Mouse (Mus musculus) kidney, adult 11 months (tissue): ENCODE measurements around the gene H3f3b.
A peak's percentile ranks its signal among the peaks of the same experiment; 100 is the strongest.

Experiments
- DNase-seq: peaks from one replicate; pipeline ENCODE4 v3.0.0; 2022

H3f3b gene

GRCm38 (mm10) chr11:116027756-116028155, at the start of gene H3f3b:
Gene H3f3b (minus strand): TSS chr11:116027962.
- peak; percentile 40 for DNase-seq

- no peak for DNase-seq
Measured at GRCm38 (mm10) chr11:116076836-116077235, 49.1 kb upstream of the H3f3b start.

- DNase-seq: no peak
Measured at GRCm38 (mm10) chr11:116076266-116076540, 48.4 kb upstream of the H3f3b start.

- DNase-seq: no peak
Measured at GRCm38 (mm10) chr11:116075539-116076265, 47.9 kb upstream of the H3f3b start.

- DNase-seq: no peak
Measured at GRCm38 (mm10) chr11:116074436-116074991, 46.8 kb upstream of the H3f3b start.

GRCm38 (mm10) chr11:116072608-116073007, 44.8 kb upstream of the H3f3b start:
- no peak for DNase-seq

GRCm38 (mm10) chr11:116071510-116071909, 43.7 kb upstream of the H3f3b start:
- DNase-seq: no peak

GRCm38 (mm10) chr11:116065345-116065744, 37.6 kb upstream of the H3f3b start:
- DNase-seq: no peak

- no peak for DNase-seq
Measured at GRCm38 (mm10) chr11:116064187-116064867, 36.6 kb upstream of the H3f3b start.

GRCm38 (mm10) chr11:116063562-116063961, 35.8 kb upstream of the H3f3b start:
- no peak for DNase-seq

GRCm38 (mm10) chr11:116062521-116062920, 34.8 kb upstream of the H3f3b start:
- DNase-seq: no peak

- no peak for DNase-seq
Measured at GRCm38 (mm10) chr11:116061641-116062415, 34.1 kb upstream of the H3f3b start.

GRCm38 (mm10) chr11:116060596-116060995, 32.8 kb upstream of the H3f3b start:
- DNase-seq: no peak

GRCm38 (mm10) chr11:116059691-116060025, 31.9 kb upstream of the H3f3b start:
- DNase-seq: no peak

GRCm38 (mm10) chr11:116058868-116059690, 31.3 kb upstream of the H3f3b start:
- no peak for DNase-seq

GRCm38 (mm10) chr11:116058022-116058614, 30.4 kb upstream of the H3f3b start:
- DNase-seq: no peak

- no peak for DNase-seq
Measured at GRCm38 (mm10) chr11:116057237-116057881, 29.6 kb upstream of the H3f3b start.

- no peak for DNase-seq
Measured at GRCm38 (mm10) chr11:116055873-116056272, 28.1 kb upstream of the H3f3b start.

- no peak for DNase-seq
Measured at GRCm38 (mm10) chr11:116053510-116054229, 25.9 kb upstream of the H3f3b start.

GRCm38 (mm10) chr11:116050196-116050595, 22.4 kb upstream of the H3f3b start:
- no peak for DNase-seq

- DNase-seq: no peak
Measured at GRCm38 (mm10) chr11:116049610-116050009, 21.8 kb upstream of the H3f3b start.
